Mouse (Mus musculus): Measurements from ENCODE around the gene Sos1. TPM values are rescaled to one million over a fixed set of nuclear protein-coding genes. Genes with fewer than 3 reads are reported as not detected.
"Not testable (repeated sequence)": the region's sequence is repeated elsewhere in the genome, so short reads cannot be mapped to it uniquely, and the experiment has no call there.

Gene Sos1
- polyA plus RNA-seq, 1 experiment from 2014 or later: 3.9 TPM

GRCm38 (mm10) chr17:80385671-80386070 is 94.6 kb downstream of the Sos1 start:
- ATAC-seq: no peak
- H3K36me3 ChIP-seq (ENCODE audit: control insufficient read depth, insufficient read depth): no peaks in the 10 kb centered on the region
- WGBS: 79% methylated on average over 1 of the region's 1 CpGs

GRCm38 (mm10) chr17:80378386-80378785 is 101.9 kb downstream of the Sos1 start:
- H3K4me1 ChIP-seq (replicated peaks; ENCODE audit: control insufficient read depth, insufficient read depth, low read length); H3K27me3 ChIP-seq (replicated peaks; ENCODE audit: control insufficient read depth, insufficient read depth, low read length); H3K9ac ChIP-seq (ENCODE audit: low read depth, low read length); H3K27ac ChIP-seq (ENCODE audit: low read depth, low read length); H3K36me3 ChIP-seq (ENCODE audit: control insufficient read depth, insufficient read depth); H3K4me3 ChIP-seq (ENCODE audit: low read depth, low read length); ATAC-seq; H3K9me3 ChIP-seq (ENCODE audit: control insufficient read depth); H3K4me2 ChIP-seq (replicated peaks; ENCODE audit: low read depth): not testable (repeated sequence)

More at GRCm38 (mm10) chr17:80385671-80386070, 94.6 kb downstream of the Sos1 start:
- H3K27me3 ChIP-seq (replicated peaks; ENCODE audit: control insufficient read depth, insufficient read depth, low read length): no peaks in the 10 kb centered on the region
- no peak overlapping the region for H3K4me2 ChIP-seq (replicated peaks; ENCODE audit: low read depth)
- H3K9me3 ChIP-seq (ENCODE audit: control insufficient read depth): no peaks in the 10 kb centered on the region
- no peaks in the 10 kb centered on the region for H3K4me1 ChIP-seq (replicated peaks; ENCODE audit: control insufficient read depth, insufficient read depth, low read length)
- H3K4me3 ChIP-seq (ENCODE audit: low read depth, low read length): no peak overlapping the region
- no peak overlapping the region for H3K9ac ChIP-seq (ENCODE audit: low read depth, low read length)
- TF ChIP-seq CTCF (IDR thresholded peaks at IDR 0.05; ENCODE audit: low read depth): no peak
- no peak overlapping the region for H3K27ac ChIP-seq (ENCODE audit: low read depth, low read length)

GRCm38 (mm10) chr17:80373726-80374096 is 106.5 kb downstream of the Sos1 start:
- no peak overlapping the region for H3K27ac ChIP-seq (ENCODE audit: low read depth, low read length)
- 20% methylated on average over 29 of the region's 29 CpGs for WGBS
- no peaks in the 10 kb centered on the region for H3K9me3 ChIP-seq (ENCODE audit: control insufficient read depth)
- peak overlapping the region; percentile 65 for H3K4me2 ChIP-seq (replicated peaks; ENCODE audit: low read depth)
- no peaks in the 10 kb centered on the region for H3K27me3 ChIP-seq (replicated peaks; ENCODE audit: control insufficient read depth, insufficient read depth, low read length)
- no peak for TF ChIP-seq CTCF (IDR thresholded peaks at IDR 0.05; ENCODE audit: low read depth)
- H3K4me1 ChIP-seq (replicated peaks; ENCODE audit: control insufficient read depth, insufficient read depth, low read length): peaks cover 6% of the 10 kb centered on the region; the same call in 1 of the 2 replicates
- H3K9ac ChIP-seq (ENCODE audit: low read depth, low read length): peak overlapping the region; percentile 64
- no peaks in the 10 kb centered on the region for H3K36me3 ChIP-seq (ENCODE audit: control insufficient read depth, insufficient read depth)
- peak overlapping the region; percentile 30 for H3K4me3 ChIP-seq (ENCODE audit: low read depth, low read length)
- peak; percentile 50 for ATAC-seq

- Histone ChIP-seq H3K9ac (ENCODE audit: low read depth, low read length) (peak within 1 kb of the TSS; percentile 64), H3K9me3 (ENCODE audit: control insufficient read depth) (no peaks in the 10 kb centered on the region), H3K4me2 (replicated peaks; ENCODE audit: low read depth) (peak within 1 kb of the TSS; percentile 65), H3K4me1 (replicated peaks; ENCODE audit: control insufficient read depth, insufficient read depth, low read length) (peaks cover 6% of the 10 kb centered on the region; the same call in 1 of the 2 replicates), H3K27me3 (replicated peaks; ENCODE audit: control insufficient read depth, insufficient read depth, low read length) (no peaks in the 10 kb centered on the region), H3K27ac (ENCODE audit: low read depth, low read length) (peak within 1 kb of the TSS; percentile 86), H3K36me3 (ENCODE audit: control insufficient read depth, insufficient read depth) (no peaks in the 10 kb centered on the region), H3K4me3 (ENCODE audit: low read depth, low read length) (peak within 1 kb of the TSS; percentile 30)
- ATAC-seq: peak; percentile 99
- WGBS: 2% methylated on average over 86 of the region's 102 CpGs
- peak; percentile 13; the same call in 1 of the 2 replicates for TF ChIP-seq CTCF (IDR thresholded peaks at IDR 0.05; ENCODE audit: low read depth)
Observed at GRCm38 (mm10) chr17:80372989-80373725, 107.1 kb downstream of the Sos1 start, which contains the start of gene Gm10190. Gm10190 (minus strand) TSS chr17:80373541.

- no peak overlapping the region for H3K9ac ChIP-seq (ENCODE audit: low read depth, low read length)
- H3K4me1 ChIP-seq (replicated peaks; ENCODE audit: control insufficient read depth, insufficient read depth, low read length): peaks cover 6% of the 10 kb centered on the region; the same call in 1 of the 2 replicates
- no peaks in the 10 kb centered on the region for H3K36me3 ChIP-seq (ENCODE audit: control insufficient read depth, insufficient read depth)
- TF ChIP-seq CTCF (IDR thresholded peaks at IDR 0.05; ENCODE audit: low read depth): no peak
- 80% methylated on average over 9 of the region's 9 CpGs for WGBS
- H3K27ac ChIP-seq (ENCODE audit: low read depth, low read length): no peak overlapping the region
- H3K27me3 ChIP-seq (replicated peaks; ENCODE audit: control insufficient read depth, insufficient read depth, low read length): no peaks in the 10 kb centered on the region
- ATAC-seq: no peak
- no peak overlapping the region for H3K4me2 ChIP-seq (replicated peaks; ENCODE audit: low read depth)
- no peak overlapping the region for H3K4me3 ChIP-seq (ENCODE audit: low read depth, low read length)
- H3K9me3 ChIP-seq (ENCODE audit: control insufficient read depth): no peaks in the 10 kb centered on the region
Observed at GRCm38 (mm10) chr17:80368606-80369005, 111.6 kb downstream of the Sos1 start.

GRCm38 (mm10) chr17:80367276-80367675 is 113.0 kb downstream of the Sos1 start:
- ATAC-seq: no peak
- WGBS: 89% methylated on average over 5 of the region's 5 CpGs

More at GRCm38 (mm10) chr17:80367276-80367675, 113.0 kb downstream of the Sos1 start:
- no peaks in the 10 kb centered on the region for H3K27me3 ChIP-seq (replicated peaks; ENCODE audit: control insufficient read depth, insufficient read depth, low read length)
- no peak for TF ChIP-seq CTCF (IDR thresholded peaks at IDR 0.05; ENCODE audit: low read depth)
- H3K9me3 ChIP-seq (ENCODE audit: control insufficient read depth): no peaks in the 10 kb centered on the region
- no peak overlapping the region for H3K4me3 ChIP-seq (ENCODE audit: low read depth, low read length)
- no peak overlapping the region for H3K27ac ChIP-seq (ENCODE audit: low read depth, low read length)
- H3K4me2 ChIP-seq (replicated peaks; ENCODE audit: low read depth): no peak overlapping the region
- no peak overlapping the region for H3K9ac ChIP-seq (ENCODE audit: low read depth, low read length)
- no peaks in the 10 kb centered on the region for H3K36me3 ChIP-seq (ENCODE audit: control insufficient read depth, insufficient read depth)
- no peaks in the 10 kb centered on the region for H3K4me1 ChIP-seq (replicated peaks; ENCODE audit: control insufficient read depth, insufficient read depth, low read length)
